Mouse (Mus musculus) erythroblast, embryonic 14.5 days (primary cell): ENCODE measurements at regions not wholly inside any gene's neighbourhood (a gene's known extent, or its start where the extent isn't known, plus 50 kb on each side); places are given as distances from the start of the nearest gene placed in this dataset.

Source experiments
- GATA1 ChIP-seq: IDR thresholded peaks from 2 replicates; pipeline ENCODE4 v1.6.1; 2012; ENCODE audit warnings: low read length, inconsistent platforms, mixed read lengths
- TAL1 ChIP-seq: IDR thresholded peaks from 3 replicates; pipeline ENCODE4 v1.6.1; 2012; ENCODE audit warnings: low read length, inconsistent platforms, mixed read lengths

DNA sequence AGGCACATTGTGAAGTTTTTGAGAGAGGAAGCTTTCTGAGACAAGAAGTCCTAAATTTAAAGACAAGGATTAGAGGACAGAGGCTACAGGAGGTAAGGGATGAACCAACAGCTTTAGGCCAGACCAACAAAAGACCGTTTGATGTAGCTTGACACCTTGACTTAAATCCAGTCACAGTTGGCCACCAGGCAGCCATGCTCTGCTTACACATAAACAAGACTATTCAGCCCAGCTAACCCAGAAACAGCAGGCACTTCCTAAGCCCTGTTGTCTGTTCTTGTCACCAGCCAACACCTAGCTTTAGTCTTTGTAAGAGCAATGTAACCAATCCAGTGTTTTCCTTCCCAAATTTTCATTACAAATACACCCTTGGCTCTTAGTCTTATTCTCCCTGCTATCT is 159.9 kb upstream of the Plekha5 start:
- TF ChIP-seq TAL1 (no peak), GATA1 (no peak)
